Mouse (Mus musculus) left cerebral cortex, postnatal 10 days (tissue): ENCODE data around the gene Top1. TPM values are rescaled to one million over a fixed set of nuclear protein-coding genes. Genes with fewer than 3 reads are reported as not detected.

Source experiments
- DNase-seq, 2 experiments: peaks; one replicate each; pipeline ENCODE4 v3.0.0; 2021 to 2022; ENCODE audit warnings: low spot score in 2 of 2, mixed read lengths in 1 of 2; ENCODE audit errors: extremely low spot score in 1 of 2
- intact Hi-C: fragments of 180-260 bp; cut with DNase I; formaldehyde crosslinking; loops from one replicate; pipeline ENCODE4 v1.15.1; 2025
- microRNA-seq: library from miRNA; unstranded; fragments of <30 nt; microRNA quantifications from one replicate; pipeline ENCODE4 v1.2.0, GENCODE M21; 2022
- total RNA-seq, 2 experiments: library from RNA; stranded (reverse); gene quantifications; 2 replicates each; pipeline ENCODE4 v1.2.3; 2021

The Top1 gene
- total RNA-seq, 2 experiments from 2014 or later, result 75.5 to 77.0 TPM

GRCm38 (mm10) chr2:160764386-160764785, 118.7 kb downstream of the Top1 start:
- intact Hi-C loops, result loop anchor here (10.0 kb wide), 1 partner anchor 120 kb away; the partner anchor contains the start of gene Lpin3
- DNase-seq, result no peak

DNA sequence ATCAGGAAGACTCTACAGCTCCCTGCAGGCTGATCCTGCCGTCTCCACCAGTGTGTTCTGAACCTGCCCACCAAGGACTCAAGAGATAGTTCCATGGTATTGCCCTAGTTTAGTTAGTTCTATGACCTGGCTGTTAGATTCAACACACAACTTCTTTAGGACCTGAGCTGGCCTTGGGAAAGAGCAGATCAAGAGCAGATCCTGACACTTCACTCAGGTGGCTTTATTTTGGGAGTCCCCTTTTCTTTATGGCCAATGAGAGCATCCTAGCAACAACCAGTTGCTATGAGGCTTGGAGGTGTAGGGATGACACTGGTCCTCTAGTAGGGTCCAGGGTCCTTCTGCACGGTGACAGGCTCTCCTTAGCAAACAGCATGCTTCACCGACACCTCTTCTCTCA, 119.4 kb downstream of the Top1 start:
- no peak for DNase-seq
- intact Hi-C loops, result loop anchor here (10.0 kb wide), 1 partner anchor 120 kb away; the partner anchor contains the start of gene Lpin3

GRCm38 (mm10) chr2:160766371-160766771, 120.7 kb downstream of the Top1 start:
- DNase-seq, result peak in 1 of 2 experiments; percentile 82
- intact Hi-C loops, result loop anchor here (10.0 kb wide), 1 partner anchor 118 kb away; the partner anchor contains the start of gene Lpin3

GRCm38 (mm10) chr2:160767201-160767600, 121.5 kb downstream of the Top1 start:
- intact Hi-C loops, result loop anchor here (10.0 kb wide), 1 partner anchor 118 kb away; the partner anchor contains the start of gene Lpin3
- no peak for DNase-seq

DNA sequence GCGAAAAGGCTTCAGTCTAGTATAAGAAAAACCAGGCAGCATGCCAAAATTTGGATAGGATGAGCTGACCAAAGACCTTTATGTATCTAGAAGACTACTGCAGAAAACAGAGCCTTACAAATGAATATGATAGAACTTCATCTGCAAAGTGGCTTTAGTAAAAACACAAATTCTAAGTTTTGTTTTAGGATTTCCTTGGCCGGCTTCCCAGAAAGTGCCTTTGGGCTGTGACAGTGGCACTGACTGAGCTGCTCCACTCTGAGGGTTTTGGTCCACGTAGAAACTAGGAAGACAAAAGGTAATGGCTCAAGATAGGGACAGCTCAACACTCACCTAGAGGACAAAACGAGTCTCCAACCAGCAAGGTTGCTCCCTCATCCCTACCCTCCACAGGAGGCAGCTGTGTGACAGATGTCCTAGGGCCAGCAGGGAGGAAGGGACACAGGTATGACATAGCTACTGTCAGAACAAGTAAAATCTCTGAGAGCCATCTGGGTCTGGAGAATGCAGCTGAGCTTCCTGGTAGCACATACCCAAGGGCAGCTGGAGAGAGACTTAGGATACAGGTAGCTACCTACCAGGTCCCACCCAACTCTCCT, 122.5 kb downstream of the Top1 start:
- intact Hi-C loops, result loop anchor here (10.0 kb wide), 1 partner anchor 117 kb away; the partner anchor contains the start of gene Lpin3
- DNase-seq, result no peak

- no peak for DNase-seq
- intact Hi-C loops, result loop anchor here (10.0 kb wide), 1 partner anchor 116 kb away; the partner anchor contains the start of gene Lpin3
These were observed 123.3 kb downstream of the Top1 start for GRCm38 (mm10) chr2:160768997-160769396.

DNA sequence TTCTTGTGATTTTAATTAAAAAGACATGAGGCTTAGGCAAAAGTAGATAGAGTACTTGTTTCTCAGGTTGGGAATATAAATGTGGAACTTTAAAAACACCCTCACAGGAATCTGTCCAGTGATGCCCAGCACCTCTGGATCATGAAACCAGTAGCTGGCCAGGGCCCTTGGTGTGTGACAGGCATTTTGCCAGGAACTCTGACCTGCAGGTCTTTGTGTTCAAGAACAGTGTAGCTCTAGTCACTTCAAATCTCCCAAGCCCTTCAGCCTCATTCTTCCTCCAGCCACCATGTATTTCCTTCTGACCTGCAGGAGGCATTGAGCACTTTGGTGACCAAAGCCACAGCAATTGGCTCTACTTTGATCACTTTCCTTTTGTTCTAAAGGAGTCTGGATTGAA, 124.7 kb downstream of the Top1 start:
- intact Hi-C loops, result no loop called here
- no peak for DNase-seq

DNA sequence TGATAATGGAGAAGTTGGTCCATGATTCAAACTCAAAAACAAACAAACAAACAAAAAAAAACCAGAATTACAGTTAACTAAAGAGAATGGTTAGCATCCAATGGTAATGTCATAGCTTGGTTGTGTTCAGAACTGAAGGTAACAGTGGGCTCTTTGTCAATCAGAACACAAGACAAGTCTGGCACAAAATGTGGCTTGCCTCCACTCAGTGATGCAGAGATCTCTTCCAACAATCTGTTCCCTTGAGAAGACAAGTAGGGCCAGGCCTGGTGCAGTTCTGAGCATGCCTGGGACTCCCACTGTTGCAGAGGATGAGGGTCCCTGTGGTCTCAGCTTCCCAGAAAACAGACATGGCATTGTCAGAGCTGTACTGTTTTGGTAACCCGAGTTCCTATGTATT, 125.2 kb downstream of the Top1 start:
- intact Hi-C loops, result no loop called here

DNA sequence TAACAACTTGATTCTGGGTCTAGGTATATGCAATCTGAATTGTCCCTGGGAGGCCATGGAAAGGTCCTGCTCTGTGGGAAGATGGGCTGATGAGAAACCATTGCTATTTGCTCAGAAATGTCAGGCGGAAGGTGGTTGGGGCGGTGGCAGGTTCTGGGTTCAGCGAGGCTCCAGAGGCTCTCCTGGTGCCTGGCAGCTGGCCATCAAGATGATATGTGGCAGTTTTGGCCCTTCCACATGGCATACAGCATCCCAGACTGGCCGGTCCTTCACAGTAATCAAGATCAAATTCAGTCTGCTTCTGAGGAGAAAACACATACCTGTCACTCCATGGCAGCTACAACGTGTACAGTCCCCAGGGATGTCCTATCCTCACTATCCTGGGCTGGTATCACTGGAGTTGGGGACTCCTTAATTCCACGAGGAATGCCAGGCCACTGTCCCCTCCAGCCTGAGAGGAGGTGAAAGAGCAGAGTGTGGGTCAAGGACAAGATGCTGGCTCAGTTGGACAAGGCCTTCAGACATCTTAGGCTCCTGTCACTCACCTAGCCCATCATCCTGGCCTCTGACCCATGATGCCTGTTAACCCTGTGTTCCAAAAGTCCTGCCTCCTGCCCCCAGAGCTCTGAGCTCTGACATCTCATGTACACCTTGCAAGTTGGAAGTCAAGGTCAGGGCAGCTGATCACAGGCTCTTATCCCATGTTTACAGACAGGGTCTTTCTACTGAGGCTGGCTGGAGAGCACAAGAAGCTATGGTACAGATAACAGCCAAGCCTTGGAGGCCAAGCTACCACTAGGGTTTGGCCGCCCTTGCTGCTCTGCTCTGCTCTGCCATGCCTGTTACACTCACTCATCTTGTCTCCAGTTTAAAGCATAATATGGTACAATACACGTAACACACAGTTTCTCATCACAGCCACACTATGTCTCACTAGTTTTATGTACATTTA, 125.9 kb downstream of the Top1 start:
- intact Hi-C loops, result no loop called here
- DNase-seq, result no peak

More for the DNA sequence above, 125.2 kb downstream of the Top1 start:
- DNase-seq, result no peak

Small RNA genes within 50 kb of the gene (microRNA-seq; reads per million reads assigned to microRNA genes)
- not detected for gene Gm23968

Other genes starting within 250 kb of the Top1 start
- 100 to 1,000 TPM; 123 to 130 TPM for gene Plcg1, start 85.4 kb downstream of the Top1 start, total RNA-seq
- gene Zhx3, start 227.1 kb downstream of the Top1 start, total RNA-seq, result 10 to 100 TPM; 66.7 to 78.4 TPM
- under 1 TPM; 0.34 to 0.36 TPM for gene Lpin3, start 234.8 kb downstream of the Top1 start, total RNA-seq